Mouse (Mus musculus): ENCODE results near the gene Arpp21.

DNA sequence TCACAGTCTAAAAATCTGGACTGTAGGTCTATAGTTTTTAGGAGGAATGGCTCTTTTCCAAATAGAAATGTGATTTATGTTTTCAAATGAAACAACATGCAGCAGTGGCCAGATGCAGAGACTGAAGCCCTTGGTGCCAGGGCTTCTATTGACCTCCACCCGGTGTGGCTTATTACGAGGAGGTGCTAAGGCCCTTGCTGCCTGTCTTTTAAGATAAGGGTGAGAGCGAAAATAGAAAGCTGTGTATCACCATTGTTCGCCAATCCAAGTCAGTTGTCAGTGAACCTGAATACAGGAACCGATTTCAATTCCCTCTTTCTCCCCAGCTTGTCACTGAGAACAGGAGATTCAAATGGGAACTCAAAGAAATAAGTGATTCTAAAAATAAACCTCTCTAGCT lies 57.3 kb downstream of the Arpp21 start:
- no peak for TF ChIP-seq POLR2A (IDR thresholded peaks at IDR 0.05; ENCODE audit: borderline replicate concordance, low read depth, low read length)
- no peak for TF ChIP-seq CTCF (IDR thresholded peaks at IDR 0.05; ENCODE audit: low read depth, low read length)
